Mouse (Mus musculus): ENCODE results near the gene Olfr646. TPM values are rescaled to one million over a fixed set of nuclear protein-coding genes. Genes with fewer than 3 reads are reported as not detected.

The Olfr646 gene
- polyA plus RNA-seq, 1 experiment from 2014 or later: not detected

Other genes starting within 250 kb of the Olfr646 start
- gene Olfr66, start 218.6 kb upstream of the Olfr646 start, polyA plus RNA-seq (2015; fragmentation: Nextera tagmentation; extraction: Ambion mirVana): not detected in 2 replicates
- not detected in 2 replicates for gene Olfr64, start 210.4 kb upstream of the Olfr646 start, polyA plus RNA-seq (2015; fragmentation: Nextera tagmentation; extraction: Ambion mirVana)
- not detected in 2 replicates for gene Olfr65, start 201.4 kb upstream of the Olfr646 start, polyA plus RNA-seq (2015; fragmentation: Nextera tagmentation; extraction: Ambion mirVana)
- not detected in 2 replicates for gene Olfr631, start 176.0 kb upstream of the Olfr646 start, polyA plus RNA-seq (2015; fragmentation: Nextera tagmentation; extraction: Ambion mirVana)
- gene Olfr632, start 170.5 kb upstream of the Olfr646 start, polyA plus RNA-seq (2015; fragmentation: Nextera tagmentation; extraction: Ambion mirVana): not detected in 2 replicates
- gene Olfr633, start 160.4 kb upstream of the Olfr646 start, polyA plus RNA-seq (2015; fragmentation: Nextera tagmentation; extraction: Ambion mirVana): not detected in 2 replicates
- not detected in 2 replicates for gene Olfr635, start 133.7 kb upstream of the Olfr646 start, polyA plus RNA-seq (2015; fragmentation: Nextera tagmentation; extraction: Ambion mirVana)
- gene Olfr638, start 106.1 kb upstream of the Olfr646 start, polyA plus RNA-seq (2015; fragmentation: Nextera tagmentation; extraction: Ambion mirVana): not detected in 2 replicates
- not detected in 2 replicates for gene Olfr639, start 87.6 kb upstream of the Olfr646 start, polyA plus RNA-seq (2015; fragmentation: Nextera tagmentation; extraction: Ambion mirVana)
- gene Olfr640, start 79.3 kb upstream of the Olfr646 start, polyA plus RNA-seq (2015; fragmentation: Nextera tagmentation; extraction: Ambion mirVana): not detected in 2 replicates
- not detected in 2 replicates for gene Olfr641, start 69.4 kb upstream of the Olfr646 start, polyA plus RNA-seq (2015; fragmentation: Nextera tagmentation; extraction: Ambion mirVana)
- gene Olfr642, start 52.2 kb upstream of the Olfr646 start, polyA plus RNA-seq (2015; fragmentation: Nextera tagmentation; extraction: Ambion mirVana): not detected in 2 replicates
- gene 4930516K23Rik, start 43.4 kb upstream of the Olfr646 start, polyA plus RNA-seq (2015; fragmentation: Nextera tagmentation; extraction: Ambion mirVana): not detected in 2 replicates
- not detected in 2 replicates for gene Olfr644, start 33.0 kb upstream of the Olfr646 start, polyA plus RNA-seq (2015; fragmentation: Nextera tagmentation; extraction: Ambion mirVana)
- gene Olfr645, start 19.4 kb upstream of the Olfr646 start, polyA plus RNA-seq (2015; fragmentation: Nextera tagmentation; extraction: Ambion mirVana): not detected in 2 replicates
- gene Ubqln5, start 25.0 kb downstream of the Olfr646 start, polyA plus RNA-seq (2015; fragmentation: Nextera tagmentation; extraction: Ambion mirVana): not detected in 2 replicates
- gene Olfr643, start 32.5 kb downstream of the Olfr646 start, polyA plus RNA-seq (2015; fragmentation: Nextera tagmentation; extraction: Ambion mirVana): not detected in 2 replicates
- gene Ubqln3, start 38.4 kb downstream of the Olfr646 start, polyA plus RNA-seq (2015; fragmentation: Nextera tagmentation; extraction: Ambion mirVana): not detected in 2 replicates
- not detected in 2 replicates for gene Ubqlnl, start 45.7 kb downstream of the Olfr646 start, polyA plus RNA-seq (2015; fragmentation: Nextera tagmentation; extraction: Ambion mirVana)
- not detected in 2 replicates for gene Olfm5, start 60.0 kb downstream of the Olfr646 start, polyA plus RNA-seq (2015; fragmentation: Nextera tagmentation; extraction: Ambion mirVana)
- 0.11 and 0.24 TPM in 2 replicates for gene Olfr648, start 78.5 kb downstream of the Olfr646 start, polyA plus RNA-seq (2015; fragmentation: Nextera tagmentation; extraction: Ambion mirVana)
- gene Olfr649, start 91.1 kb downstream of the Olfr646 start, polyA plus RNA-seq (2015; fragmentation: Nextera tagmentation; extraction: Ambion mirVana): not detected in 2 replicates
- gene Trim6, start 113.9 kb downstream of the Olfr646 start, polyA plus RNA-seq (2015; fragmentation: Nextera tagmentation; extraction: Ambion mirVana): 0.50 and 0.61 TPM in 2 replicates
- gene Trim34a, start 139.6 kb downstream of the Olfr646 start, polyA plus RNA-seq (2015; fragmentation: Nextera tagmentation; extraction: Ambion mirVana): 1.8 and 1.9 TPM in 2 replicates
- 0.26 and 0.37 TPM in 2 replicates for gene Trim5, start 183.2 kb downstream of the Olfr646 start, polyA plus RNA-seq (2015; fragmentation: Nextera tagmentation; extraction: Ambion mirVana)
- gene Trim12a, start 210.6 kb downstream of the Olfr646 start, polyA plus RNA-seq (2015; fragmentation: Nextera tagmentation; extraction: Ambion mirVana): 5.7 and 6.1 TPM in 2 replicates
- gene Trim34b, start 224.6 kb downstream of the Olfr646 start, polyA plus RNA-seq (2015; fragmentation: Nextera tagmentation; extraction: Ambion mirVana): not detected in 2 replicates
- 1.7 and 2.7 TPM in 2 replicates for gene Trim12c, start 248.5 kb downstream of the Olfr646 start, polyA plus RNA-seq (2015; fragmentation: Nextera tagmentation; extraction: Ambion mirVana)